Mouse (Mus musculus): ENCODE results near the gene Fam234a. TPM values are rescaled to one million over a fixed set of nuclear protein-coding genes. Genes with fewer than 3 reads are reported as not detected.

The Fam234a gene
- polyA plus RNA-seq (2012; rRNA removed; ENCODE audit: low replicate concordance): 101 and 132 TPM in 2 replicates

DNA sequence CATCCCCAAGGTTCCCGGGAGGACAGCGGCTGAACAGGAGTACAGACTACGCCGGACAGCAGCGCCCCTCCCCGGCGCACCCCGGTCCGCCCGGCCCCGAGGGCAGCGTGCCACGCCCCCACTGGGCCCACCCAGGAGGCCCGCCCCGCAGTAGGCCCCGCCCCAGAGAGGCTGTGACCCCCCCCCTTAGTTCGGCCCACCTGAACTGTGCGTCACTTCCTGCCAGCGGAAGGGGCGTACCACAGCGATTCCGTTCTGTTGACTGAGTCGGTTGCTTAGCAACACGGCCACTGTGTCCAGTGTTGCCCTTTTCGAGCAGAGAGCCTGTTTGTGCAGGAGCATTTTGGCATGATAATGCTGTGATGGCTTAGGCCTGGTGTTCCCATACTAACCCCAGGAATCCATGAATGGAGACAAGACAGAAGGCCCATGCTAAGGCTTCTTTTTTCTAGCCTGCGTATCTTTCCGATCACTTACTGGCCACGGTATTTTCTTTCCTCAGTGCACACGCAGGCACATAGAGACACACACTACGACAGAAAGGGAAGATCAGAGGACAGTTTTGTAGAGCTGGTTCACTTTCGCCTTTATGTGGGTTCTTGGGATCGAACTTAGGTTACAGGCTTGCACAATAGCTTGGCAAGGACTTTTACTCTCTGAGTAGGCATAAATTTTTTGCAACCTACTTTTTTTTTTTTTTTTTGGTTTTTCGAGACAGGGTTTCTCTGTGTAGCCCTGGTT, at the start of gene Fam234a:
TSS of gene Fam234a (minus strand) at position 142 of the 741 bp plus-strand sequence.

DNA sequence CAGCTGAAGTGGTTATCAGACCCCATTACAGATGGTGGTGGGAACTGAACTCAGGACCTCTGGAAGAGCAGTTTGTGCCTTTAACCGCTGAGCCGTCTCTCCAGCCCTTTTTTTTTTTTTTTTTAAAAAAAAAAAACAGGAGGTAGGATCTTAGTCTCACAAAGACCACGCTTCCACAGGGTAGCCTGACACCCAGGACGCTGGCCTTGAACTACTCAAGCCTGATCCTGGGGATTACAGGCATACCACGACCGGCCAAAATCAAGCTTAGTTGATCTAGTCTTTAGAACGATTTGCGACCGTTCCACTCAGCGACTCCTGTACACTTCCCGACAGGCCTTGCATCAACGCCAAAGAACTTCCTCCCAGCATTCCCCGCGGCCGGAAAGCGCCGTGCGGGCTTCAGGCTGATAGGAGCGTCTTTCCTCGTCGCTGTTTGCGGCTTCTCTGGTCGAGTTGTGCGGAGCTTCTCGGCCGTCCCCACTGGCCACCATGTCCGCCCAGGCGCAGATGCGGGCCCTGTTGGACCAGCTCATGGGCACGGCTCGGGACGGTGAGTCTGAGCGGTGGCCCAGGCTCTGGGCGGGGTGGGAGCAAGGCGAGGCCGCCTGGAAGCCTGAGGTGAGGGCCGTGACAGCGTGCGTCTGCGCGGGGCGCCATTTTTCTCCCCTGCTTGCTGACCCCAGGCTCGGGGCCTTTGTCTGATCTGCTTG, 8.7 kb upstream of the Fam234a start, which contains the start of gene Luc7l:
TSS of gene Luc7l (plus strand) at position 358 of the 713 bp plus-strand sequence.

DNA sequence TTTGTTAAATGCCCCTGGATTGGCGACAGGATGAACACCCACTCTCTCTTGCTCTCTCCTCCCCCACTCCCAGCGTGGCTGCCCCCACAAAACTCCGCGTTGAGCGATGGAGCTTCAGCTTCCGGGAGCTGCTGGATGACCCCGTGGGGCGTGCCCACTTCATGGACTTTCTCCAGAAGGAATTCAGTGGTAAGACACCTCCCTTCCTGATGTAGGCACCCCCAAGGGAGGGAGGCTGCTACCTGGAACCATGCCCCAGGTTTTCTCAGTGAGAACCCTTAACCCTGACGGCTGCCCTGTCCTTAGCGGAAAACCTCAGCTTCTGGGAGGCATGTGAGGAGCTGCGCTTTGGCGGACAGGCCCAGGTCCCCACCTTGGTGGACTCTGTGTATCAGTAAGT, 36.4 kb downstream of the Fam234a start, which contains the start of gene Arhgdig:
TSS of gene Arhgdig (minus strand) at position 101 of the 400 bp plus-strand sequence.

DNA sequence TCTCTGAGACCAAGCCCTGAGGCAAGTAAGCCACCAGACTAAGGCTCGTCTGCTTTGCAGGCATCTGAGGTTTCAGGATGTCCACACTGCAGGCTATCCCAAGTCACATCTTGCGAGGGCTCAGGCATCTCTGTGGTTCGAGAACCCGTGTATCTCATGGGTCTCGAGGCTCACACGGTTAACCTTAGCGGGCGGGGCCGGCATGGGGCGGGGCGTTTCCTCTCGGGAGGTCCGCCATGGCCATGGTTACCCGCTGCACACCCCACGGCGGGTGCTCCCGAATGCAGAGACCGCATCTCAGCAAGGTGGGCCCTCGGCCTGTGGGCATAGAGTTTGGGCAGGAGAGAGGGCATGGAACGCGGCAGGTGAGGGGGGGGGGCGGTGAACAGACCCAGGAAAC, 41.3 kb downstream of the Fam234a start, which contains the start of gene Rgs11:
TSS of gene Rgs11 (plus strand) at position 215 of the 400 bp plus-strand sequence.

DNA sequence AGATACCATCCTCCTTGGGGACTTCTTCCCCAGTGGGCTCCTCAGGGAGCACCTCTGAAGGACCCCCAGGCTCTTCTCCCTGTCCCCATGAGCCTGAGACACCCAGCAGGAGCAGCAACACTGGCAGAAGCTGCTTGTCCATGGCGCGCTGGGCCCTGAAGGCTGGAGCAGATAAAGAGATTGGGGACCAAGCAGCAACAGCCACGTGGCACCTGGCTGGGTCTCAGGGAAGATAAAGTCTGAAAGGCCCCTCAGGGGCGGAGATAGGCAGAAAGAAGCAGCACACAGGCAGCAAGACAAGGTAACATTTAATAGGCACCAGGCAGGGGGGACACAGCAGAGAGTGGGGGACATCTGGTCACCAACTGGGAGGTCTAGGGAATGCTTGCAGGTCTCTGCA, 45.1 kb downstream of the Fam234a start, which contains the start of gene Pdia2:
TSS of gene Pdia2 (minus strand) at position 196 of the 400 bp plus-strand sequence.

Other genes with a start within 250 kb of the Fam234a start
- 32.8 and 33.6 TPM in 2 replicates for gene Rab11fip3, start 174.7 kb downstream of the Fam234a start, polyA plus RNA-seq (2012; rRNA removed; ENCODE audit: low replicate concordance)
- 27.4 and 27.8 TPM in 2 replicates for gene Decr2, start 153.9 kb downstream of the Fam234a start, polyA plus RNA-seq (2012; rRNA removed; ENCODE audit: low replicate concordance)
- gene Nme4, start 148.6 kb downstream of the Fam234a start, polyA plus RNA-seq (2012; rRNA removed; ENCODE audit: low replicate concordance): 24.8 and 57.1 TPM in 2 replicates
- gene Tmem8, start 130.9 kb downstream of the Fam234a start, polyA plus RNA-seq (2012; rRNA removed; ENCODE audit: low replicate concordance): 15.5 and 21.6 TPM in 2 replicates
- gene Mrpl28, start 120.7 kb downstream of the Fam234a start, polyA plus RNA-seq (2012; rRNA removed; ENCODE audit: low replicate concordance): 95.3 and 97.5 TPM in 2 replicates
- gene Axin1, start 105.6 kb downstream of the Fam234a start, polyA plus RNA-seq (2012; rRNA removed; ENCODE audit: low replicate concordance): 12.9 and 23.6 TPM in 2 replicates
- gene Pdia2, start 45.2 kb downstream of the Fam234a start, polyA plus RNA-seq (2012; rRNA removed; ENCODE audit: low replicate concordance): 0.60 TPM in 1 of 2 replicates, not detected in the other
- gene Rgs11, start 41.3 kb downstream of the Fam234a start, polyA plus RNA-seq (2012; rRNA removed; ENCODE audit: low replicate concordance): 1.7 and 20.8 TPM in 2 replicates
- gene Arhgdig, start 36.5 kb downstream of the Fam234a start, polyA plus RNA-seq (2012; rRNA removed; ENCODE audit: low replicate concordance): 0.72 and 7.1 TPM in 2 replicates
- 18.2 and 36.7 TPM in 2 replicates for gene Luc7l, start 8.7 kb upstream of the Fam234a start, polyA plus RNA-seq (2012; rRNA removed; ENCODE audit: low replicate concordance)
- gene Neurl1b, start 170.6 kb upstream of the Fam234a start, polyA plus RNA-seq (2012; rRNA removed; ENCODE audit: low replicate concordance): 18.8 and 30.6 TPM in 2 replicates